Mouse (Mus musculus): Measurements from ENCODE around the gene Ambra1. TPM values are rescaled to one million over a fixed set of nuclear protein-coding genes. Genes with fewer than 3 reads are reported as not detected.

Gene Ambra1
- 15.8 and 20.0 TPM in 2 replicates for polyA plus RNA-seq (2012; ENCODE audit: insufficient read depth, low replicate concordance)

- H3K4me3 ChIP-seq (replicated peaks) = peak within 1 kb of the TSS; percentile 98
- TF ChIP-seq GATA1 (IDR thresholded peaks at IDR 0.05; ENCODE audit: borderline replicate concordance, low read length) (no peak), FLI1 (IDR thresholded peaks at IDR 0.05; ENCODE audit: low read length) (no peak)
- no peaks in the 10 kb centered on the region for H3K9me3 ChIP-seq
- peaks cover 15% of the 10 kb centered on the region for H3K36me3 ChIP-seq (replicated peaks; ENCODE audit: low read length)
- H3K4me1 ChIP-seq = peaks cover 40% of the 10 kb centered on the region
- H3K27me3 ChIP-seq (replicated peaks) = no peaks in the 10 kb centered on the region
Measured at GRCm38 (mm10) chr2:91729971-91730821, at the start of gene Ambra1. Gene Ambra1 (plus strand): TSS chr2:91730134.

GRCm38 (mm10) chr2:91682850-91683249 is 47.1 kb upstream of the Ambra1 start:
- H3K4me1 ChIP-seq = peaks cover 58% of the 10 kb centered on the region
- H3K9me3 ChIP-seq = no peaks in the 10 kb centered on the region
- TF ChIP-seq GATA1 (IDR thresholded peaks at IDR 0.05; ENCODE audit: borderline replicate concordance, low read length) = no peak
- TF ChIP-seq FLI1 (IDR thresholded peaks at IDR 0.05; ENCODE audit: low read length) = no peak
- no peak overlapping the region for H3K4me3 ChIP-seq (replicated peaks)
- peaks cover 97% of the 10 kb centered on the region for H3K36me3 ChIP-seq (replicated peaks; ENCODE audit: low read length)
- H3K27me3 ChIP-seq (replicated peaks) = no peaks in the 10 kb centered on the region

GRCm38 (mm10) chr2:91683919-91684318 is 46.0 kb upstream of the Ambra1 start:
- Histone ChIP-seq H3K36me3 (replicated peaks; ENCODE audit: low read length) (peaks cover 97% of the 10 kb centered on the region), H3K4me3 (replicated peaks) (no peak overlapping the region)
- TF ChIP-seq GATA1 (IDR thresholded peaks at IDR 0.05; ENCODE audit: borderline replicate concordance, low read length) (no peak), FLI1 (IDR thresholded peaks at IDR 0.05; ENCODE audit: low read length) (no peak)

GRCm38 (mm10) chr2:91689452-91689851 is 40.5 kb upstream of the Ambra1 start:
- no peaks in the 10 kb centered on the region for H3K27me3 ChIP-seq (replicated peaks)
- H3K4me1 ChIP-seq = peaks cover 39% of the 10 kb centered on the region
- no peak overlapping the region for H3K4me3 ChIP-seq (replicated peaks)
- H3K9me3 ChIP-seq = no peaks in the 10 kb centered on the region
- H3K36me3 ChIP-seq (replicated peaks; ENCODE audit: low read length) = peaks cover 81% of the 10 kb centered on the region
- no peak for TF ChIP-seq GATA1 (IDR thresholded peaks at IDR 0.05; ENCODE audit: borderline replicate concordance, low read length)
- no peak for TF ChIP-seq FLI1 (IDR thresholded peaks at IDR 0.05; ENCODE audit: low read length)

More at GRCm38 (mm10) chr2:91683919-91684318, 46.0 kb upstream of the Ambra1 start:
- Histone ChIP-seq H3K4me1 (peaks cover 61% of the 10 kb centered on the region), H3K27me3 (replicated peaks) (no peaks in the 10 kb centered on the region), H3K9me3 (no peaks in the 10 kb centered on the region)

GRCm38 (mm10) chr2:91695436-91696224 is 34.3 kb upstream of the Ambra1 start:
- no peaks in the 10 kb centered on the region for H3K9me3 ChIP-seq
- peaks cover 44% of the 10 kb centered on the region for H3K36me3 ChIP-seq (replicated peaks; ENCODE audit: low read length)
- peaks cover 34% of the 10 kb centered on the region for H3K4me1 ChIP-seq
- no peak for TF ChIP-seq FLI1 (IDR thresholded peaks at IDR 0.05; ENCODE audit: low read length)
- no peak for TF ChIP-seq GATA1 (IDR thresholded peaks at IDR 0.05; ENCODE audit: borderline replicate concordance, low read length)
- no peaks in the 10 kb centered on the region for H3K27me3 ChIP-seq (replicated peaks)
- no peak overlapping the region for H3K4me3 ChIP-seq (replicated peaks)

GRCm38 (mm10) chr2:91696225-91696590 is 33.7 kb upstream of the Ambra1 start:
- Histone ChIP-seq H3K36me3 (replicated peaks; ENCODE audit: low read length) (peaks cover 39% of the 10 kb centered on the region), H3K4me3 (replicated peaks) (no peak overlapping the region), H3K9me3 (no peaks in the 10 kb centered on the region), H3K4me1 (peaks cover 38% of the 10 kb centered on the region), H3K27me3 (replicated peaks) (no peaks in the 10 kb centered on the region)
- no peak for TF ChIP-seq GATA1 (IDR thresholded peaks at IDR 0.05; ENCODE audit: borderline replicate concordance, low read length)
- TF ChIP-seq FLI1 (IDR thresholded peaks at IDR 0.05; ENCODE audit: low read length) = no peak

- no peak overlapping the region for H3K4me3 ChIP-seq (replicated peaks)
- no peaks in the 10 kb centered on the region for H3K27me3 ChIP-seq (replicated peaks)
- no peak for TF ChIP-seq GATA1 (IDR thresholded peaks at IDR 0.05; ENCODE audit: borderline replicate concordance, low read length)
- TF ChIP-seq FLI1 (IDR thresholded peaks at IDR 0.05; ENCODE audit: low read length) = no peak
- H3K9me3 ChIP-seq = no peaks in the 10 kb centered on the region
- peaks cover 43% of the 10 kb centered on the region for H3K4me1 ChIP-seq
- H3K36me3 ChIP-seq (replicated peaks; ENCODE audit: low read length) = peaks cover 16% of the 10 kb centered on the region
Measured at GRCm38 (mm10) chr2:91699225-91699624, 30.7 kb upstream of the Ambra1 start.

GRCm38 (mm10) chr2:91701366-91701765 is 28.6 kb upstream of the Ambra1 start:
- Histone ChIP-seq H3K27me3 (replicated peaks) (no peaks in the 10 kb centered on the region), H3K36me3 (replicated peaks; ENCODE audit: low read length) (peaks cover 7% of the 10 kb centered on the region), H3K4me3 (replicated peaks) (no peak overlapping the region), H3K9me3 (no peaks in the 10 kb centered on the region), H3K4me1 (peaks cover 29% of the 10 kb centered on the region)
- TF ChIP-seq FLI1 (IDR thresholded peaks at IDR 0.05; ENCODE audit: low read length) (no peak), GATA1 (IDR thresholded peaks at IDR 0.05; ENCODE audit: borderline replicate concordance, low read length) (no peak)

- H3K9me3 ChIP-seq = no peaks in the 10 kb centered on the region
- TF ChIP-seq GATA1 (IDR thresholded peaks at IDR 0.05; ENCODE audit: borderline replicate concordance, low read length) (no peak), FLI1 (IDR thresholded peaks at IDR 0.05; ENCODE audit: low read length) (no peak)
- H3K36me3 ChIP-seq (replicated peaks; ENCODE audit: low read length) = peaks cover 12% of the 10 kb centered on the region
- no peaks in the 10 kb centered on the region for H3K27me3 ChIP-seq (replicated peaks)
- H3K4me3 ChIP-seq (replicated peaks) = no peak overlapping the region
- H3K4me1 ChIP-seq = peaks cover 20% of the 10 kb centered on the region
Measured at GRCm38 (mm10) chr2:91705736-91706135, 24.2 kb upstream of the Ambra1 start.

- Histone ChIP-seq H3K9me3 (no peaks in the 10 kb centered on the region), H3K4me3 (replicated peaks) (no peak overlapping the region), H3K4me1 (peaks cover 17% of the 10 kb centered on the region), H3K27me3 (replicated peaks) (no peaks in the 10 kb centered on the region), H3K36me3 (replicated peaks; ENCODE audit: low read length) (peaks cover 12% of the 10 kb centered on the region)
- TF ChIP-seq FLI1 (IDR thresholded peaks at IDR 0.05; ENCODE audit: low read length) (no peak), GATA1 (IDR thresholded peaks at IDR 0.05; ENCODE audit: borderline replicate concordance, low read length) (no peak)
Measured at GRCm38 (mm10) chr2:91706456-91706855, 23.5 kb upstream of the Ambra1 start.

Measured in megakaryocyte, embryonic 14.5 days (primary cell).